Mouse (Mus musculus) CH12.LX (cell line): ENCODE data around the gene Rps6ka5. TPM values are rescaled to one million over a fixed set of nuclear protein-coding genes. Genes with fewer than 3 reads are reported as not detected.

Experiments
- DNase-seq: peaks from one replicate; pipeline ENCODE4 v3.0.0-alpha.2; 2013; ENCODE audit errors: extremely low read depth
- H3K27ac ChIP-seq: 2 replicates; pipeline ENCODE4 v1.5.1; 2012; ENCODE audit warnings: low read depth, mild to moderate bottlenecking, control low read depth, moderate library complexity; ENCODE audit not compliant: insufficient read depth
- H3K27me3 ChIP-seq: replicated peaks from 2 replicates; pipeline ENCODE3; 2012; ENCODE audit warnings: inconsistent platforms
- H3K36me3 ChIP-seq, 2 experiments: replicated peaks in 1 of 2; 2 replicates each; pipeline versions ENCODE3 to v1.6.1; 2012; ENCODE audit warnings: inconsistent platforms in 1 of 2, low read length in 1 of 2, mild to moderate bottlenecking in 1 of 2, mixed read lengths in 1 of 2, moderate library complexity in 1 of 2; ENCODE audit not compliant: control insufficient read depth in 1 of 2, insufficient read depth in 1 of 2
- H3K4me1 ChIP-seq, 2 experiments: 2 replicates each; pipeline ENCODE4 v1.6.1; 2012; ENCODE audit warnings: inconsistent platforms in 1 of 2, moderate library complexity in 1 of 2; ENCODE audit not compliant: insufficient read depth in 2 of 2, control insufficient read depth in 1 of 2
- H3K4me2 ChIP-seq: 2 replicates; pipeline ENCODE4 v1.6.1; 2012; ENCODE audit warnings: low read depth, mild to moderate bottlenecking, control low read depth; ENCODE audit not compliant: poor library complexity, insufficient read depth, severe bottlenecking
- H3K4me3 ChIP-seq, 3 experiments: fragments of 150-350 bp in 1 of 3; sonication (generic) in 1 of 3; replicated peaks in 1 of 3; 2 replicates each; pipeline versions ENCODE3 to v1.5.1; 2011 to 2012; ENCODE audit warnings: low read depth in 2 of 3, low read length in 2 of 3, mild to moderate bottlenecking in 2 of 3, moderate library complexity in 2 of 3, control low read depth in 1 of 3, improper control_type of control experiment in 1 of 3, inconsistent platforms in 1 of 3, mixed read lengths in 1 of 3; ENCODE audit not compliant: poor library complexity in 1 of 3
- H3K79me2 ChIP-seq: replicated peaks from 2 replicates; pipeline ENCODE4 v1.6.1; 2012; ENCODE audit warnings: mild to moderate bottlenecking, moderate library complexity; ENCODE audit not compliant: control insufficient read depth, poor library complexity, insufficient read depth, severe bottlenecking; ENCODE audit errors: extremely low read depth
- H3K9ac ChIP-seq: 2 replicates; pipeline ENCODE4 v1.6.1; 2012; ENCODE audit warnings: low read depth, mild to moderate bottlenecking, control low read depth, moderate library complexity; ENCODE audit not compliant: insufficient read depth
- H3K9me3 ChIP-seq: replicated peaks from 2 replicates; pipeline ENCODE3; 2012; ENCODE audit warnings: low read length, inconsistent platforms, mixed read lengths
- BHLHE40 ChIP-seq: IDR thresholded peaks from 2 replicates; pipeline ENCODE4 v1.6.1; 2011; ENCODE audit warnings: mild to moderate bottlenecking, low read depth, low read length, improper control_type of control experiment
- CHD2 ChIP-seq: IDR thresholded peaks from 2 replicates; pipeline ENCODE4 v1.6.1; 2011; ENCODE audit warnings: low read length, improper control_type of control experiment
- EP300 ChIP-seq: IDR thresholded peaks from 2 replicates; pipeline ENCODE4 v1.6.1; 2011; ENCODE audit warnings: low read length, improper control_type of control experiment
- ETS1 ChIP-seq: conservative IDR thresholded peaks from 2 replicates; pipeline ENCODE4 v1.6.1; 2012; ENCODE audit warnings: low read depth, mild to moderate bottlenecking, inconsistent platforms, low read length, improper control_type of control experiment, moderate library complexity
- HCFC1 ChIP-seq: IDR thresholded peaks from 2 replicates; pipeline ENCODE4 v1.6.1; 2012; ENCODE audit warnings: low read depth, mild to moderate bottlenecking, inconsistent platforms, low read length, improper control_type of control experiment
- IRF4 ChIP-seq: IDR thresholded peaks from 2 replicates; pipeline ENCODE4 v1.6.1; 2014; ENCODE audit warnings: low read depth, mild to moderate bottlenecking, inconsistent platforms, low read length, improper control_type of control experiment
- JUND ChIP-seq: conservative IDR thresholded peaks from 2 replicates; pipeline ENCODE4 v1.6.1; 2011; ENCODE audit warnings: low read depth, low read length, improper control_type of control experiment
- KAT2A ChIP-seq: IDR thresholded peaks from 2 replicates; pipeline ENCODE4 v1.6.1; 2012; ENCODE audit warnings: low read length, improper control_type of control experiment, inconsistent platforms; ENCODE audit not compliant: insufficient replicate concordance
- MAFK ChIP-seq: IDR thresholded peaks from 2 replicates; pipeline ENCODE4 v1.6.1; 2011; ENCODE audit warnings: low read length, improper control_type of control experiment; ENCODE audit not compliant: insufficient replicate concordance
- MAX ChIP-seq: IDR thresholded peaks from 2 replicates; pipeline ENCODE4 v1.6.1; 2011; ENCODE audit warnings: low read length, improper control_type of control experiment
- MEF2A ChIP-seq: IDR thresholded peaks from 2 replicates; pipeline ENCODE4 v1.6.1; 2014; ENCODE audit warnings: low read depth, mild to moderate bottlenecking, inconsistent platforms, low read length, improper control_type of control experiment, borderline replicate concordance
- MXI1 ChIP-seq: IDR thresholded peaks from 2 replicates; pipeline ENCODE4 v1.6.1; 2011; ENCODE audit warnings: mild to moderate bottlenecking, low read depth, low read length, improper control_type of control experiment
- MYC ChIP-seq: IDR thresholded peaks from 2 replicates; pipeline ENCODE4 v1.6.1; 2011; ENCODE audit warnings: low read depth, mild to moderate bottlenecking, improper control_type of control experiment, low read length
- POLR2A ChIP-seq: IDR thresholded peaks from 2 replicates; pipeline ENCODE4 v1.6.1; 2011; ENCODE audit warnings: low read depth, mild to moderate bottlenecking, improper control_type of control experiment, low read length
- RCOR1 ChIP-seq: conservative IDR thresholded peaks from 2 replicates; pipeline ENCODE4 v1.6.1; 2012; ENCODE audit warnings: low read depth, mild to moderate bottlenecking, inconsistent platforms, low read length, improper control_type of control experiment
- SIN3A ChIP-seq: IDR thresholded peaks from 2 replicates; pipeline ENCODE4 v1.6.1; 2012; ENCODE audit warnings: low read length, improper control_type of control experiment, inconsistent platforms
- SMC3 ChIP-seq: IDR thresholded peaks from 2 replicates; pipeline ENCODE4 v1.6.1; 2011; ENCODE audit warnings: low read depth, low read length, improper control_type of control experiment
- ZC3H11A ChIP-seq: IDR thresholded peaks from 2 replicates; pipeline ENCODE4 v1.6.1; 2012; ENCODE audit warnings: low read depth, mild to moderate bottlenecking, inconsistent platforms, low read length, improper control_type of control experiment
- ZMIZ1 ChIP-seq: IDR thresholded peaks from 2 replicates; pipeline ENCODE4 v1.6.1; 2012; ENCODE audit warnings: low read depth, mild to moderate bottlenecking, inconsistent platforms, low read length, improper control_type of control experiment
- dilution Hi-C: fragments of 300-500 bp; cut with MboI; formaldehyde crosslinking; loops from 2 replicates; pipeline ENCODE4 v1.14.3; 2020; ENCODE audit warnings: low sequenced_read_pairs; ENCODE audit not compliant: extremely low pct_unique_long_range_greater_than_20kb, extremely low pct_ligation_motif_present
- in situ Hi-C: fragments of 300-500 bp; cut with MboI; formaldehyde crosslinking; loops from 3 replicates; pipeline ENCODE4 v1.14.3; 2019; ENCODE audit warnings: low sequenced_read_pairs, low pct_ligation_motif_present, low pct_unique_long_range_greater_than_20kb, mixed read lengths
- polyA plus RNA-seq: library from polyadenylated mRNA; unstranded; fragments of >175 nt; gene quantifications from 2 replicates; pipeline ENCODE4 v1.2.1, GENCODE M21; 2012; ENCODE audit warnings: low read depth; ENCODE audit not compliant: insufficient read length
- total RNA-seq, 2 experiments: library from RNA; depleted of rRNA; stranded (reverse); fragments of 300-350 nt in 1 of 2; fragments of >200 nt in 1 of 2; gene quantifications; 2 replicates each; pipeline ENCODE4 v1.2.3; 2012 to 2014

Gene Rps6ka5
- total and polyA plus RNA-seq, 3 experiments: 2.9 to 6.2 (median 4.8) TPM

- dilution Hi-C loops: no loop called here
- no peaks in the 10 kb centered on the region for H3K9me3 ChIP-seq
- no peak overlapping the region for H3K9ac ChIP-seq
- no peak for DNase-seq
- peak; percentile 82 for TF ChIP-seq EP300
- peak; percentile 79 for TF ChIP-seq IRF4
- no peak for TF ChIP-seq KAT2A
- no peak for TF ChIP-seq CHD2
- TF ChIP-seq MAFK: no peak
- TF ChIP-seq RCOR1: no peak
- TF ChIP-seq JUND: peak; percentile 22; the same call in 1 of the 2 replicates
- no peak for TF ChIP-seq ZMIZ1
- TF ChIP-seq MXI1: no peak
- no peaks in the 10 kb centered on the region for H3K27me3 ChIP-seq
- H3K4me1 ChIP-seq: peaks cover 8 to 28% of the 10 kb centered on the region in 2 experiments
- no peak overlapping the region for H3K4me2 ChIP-seq
- no peaks in the 10 kb centered on the region for H3K79me2 ChIP-seq
- H3K36me3 ChIP-seq: no peaks in the 10 kb centered on the region
- H3K4me3 ChIP-seq: no peak overlapping the region
- in situ Hi-C loops: no loop called here
- H3K27ac ChIP-seq: no peak overlapping the region
These were observed 36.3 kb downstream of the Rps6ka5 start for GRCm38 (mm10) chr12:100690444-100690843.

GRCm38 (mm10) chr12:100688177-100688576 lies 38.6 kb downstream of the Rps6ka5 start:
- H3K9ac ChIP-seq: no peak overlapping the region
- no peaks in the 10 kb centered on the region for H3K36me3 ChIP-seq

GRCm38 (mm10) chr12:100687001-100687400 lies 39.8 kb downstream of the Rps6ka5 start:
- no peak for TF ChIP-seq ETS1
- no peak for TF ChIP-seq MAX
- no peak for TF ChIP-seq SIN3A
- TF ChIP-seq SMC3: no peak
- no peak for TF ChIP-seq MYC
- no peak for TF ChIP-seq IRF4
- no peak for TF ChIP-seq HCFC1
- no peak for TF ChIP-seq MEF2A
- TF ChIP-seq BHLHE40: no peak
- no peak for TF ChIP-seq ZC3H11A
- no peak for TF ChIP-seq JUND
- peaks cover 5 to 38% of the 10 kb centered on the region in 2 experiments for H3K4me1 ChIP-seq
- no peaks in the 10 kb centered on the region for H3K27me3 ChIP-seq
- DNase-seq: no peak
- H3K4me3 ChIP-seq: no peak overlapping the region
- no peak overlapping the region for H3K27ac ChIP-seq
- dilution Hi-C loops: no loop called here
- in situ Hi-C loops: no loop called here
- H3K4me2 ChIP-seq: no peak overlapping the region
- no peaks in the 10 kb centered on the region for H3K79me2 ChIP-seq
- H3K36me3 ChIP-seq: no peaks in the 10 kb centered on the region
- no peaks in the 10 kb centered on the region for H3K9me3 ChIP-seq
- H3K9ac ChIP-seq: no peak overlapping the region

More at GRCm38 (mm10) chr12:100688177-100688576, 38.6 kb downstream of the Rps6ka5 start:
- Histone ChIP-seq H3K4me3 (no peak overlapping the region), H3K27ac (no peak overlapping the region), H3K79me2 (no peaks in the 10 kb centered on the region), H3K27me3 (no peaks in the 10 kb centered on the region), H3K4me2 (no peak overlapping the region), H3K9me3 (no peaks in the 10 kb centered on the region), H3K4me1 (peaks cover 8 to 39% of the 10 kb centered on the region in 2 experiments)
- in situ Hi-C loops: no loop called here
- dilution Hi-C loops: no loop called here
- no peak for TF ChIP-seq POLR2A
- TF ChIP-seq, all 38 proteins: peak for 0
- DNase-seq: no peak
